In the genomic region with DNA sequence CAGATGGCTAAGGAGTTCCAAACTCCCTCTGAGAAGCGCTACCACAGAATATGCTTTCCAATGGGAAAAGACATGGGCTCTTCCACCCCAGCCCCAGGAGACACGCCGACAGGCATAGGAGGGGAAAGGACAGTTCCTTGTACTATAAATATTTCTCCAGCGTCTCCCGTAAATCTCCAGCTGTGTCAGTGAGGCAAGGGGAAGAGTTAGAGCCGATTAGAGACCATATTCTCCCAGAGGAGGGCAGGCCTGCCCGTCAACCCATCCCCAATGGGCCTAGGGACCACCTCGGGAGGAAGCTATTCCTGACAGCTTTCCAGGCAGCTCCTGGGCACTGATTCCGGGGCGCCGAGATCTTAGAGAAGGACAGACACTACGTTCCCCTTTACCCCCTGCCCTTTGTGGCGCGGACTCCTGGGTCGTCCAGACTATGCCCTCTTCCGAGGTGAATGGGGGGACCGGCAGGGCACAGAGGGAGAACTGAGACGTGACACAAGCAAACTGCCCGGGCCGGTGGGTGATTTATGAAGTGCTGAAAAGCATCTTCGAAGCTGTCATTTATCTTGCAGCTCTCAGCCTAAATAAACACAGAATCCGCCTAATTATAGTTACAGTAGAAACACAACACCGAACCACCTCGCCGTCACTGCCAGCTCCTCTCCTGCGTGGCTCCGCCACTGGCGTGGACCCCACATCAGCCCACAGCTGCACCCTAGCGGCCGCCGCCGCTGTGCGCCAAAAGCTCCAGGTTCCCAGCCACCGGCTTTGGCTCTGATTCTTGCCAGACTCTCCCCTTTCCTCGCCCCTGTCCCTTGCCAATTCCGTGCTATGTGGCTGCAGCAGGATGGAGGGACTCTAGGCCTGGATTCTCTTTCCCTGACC, we compare ENCODE assay signal across 8 mouse cellular contexts. TPM values are rescaled to one million over a fixed set of nuclear protein-coding genes. Genes with fewer than 3 reads are reported as not detected.
DNase-seq lines count a peak whose midpoint lies in the region; ATAC-seq and TF ChIP-seq lines count a peak whose summit lies in the region.

No protein-coding gene starts in this region.

- no peak overlapping the region for H3K27ac ChIP-seq in liver, postnatal 0 days (ENCODE audit: low read depth)
- H3K27ac ChIP-seq in neural tube, embryonic 14.5 days (ENCODE audit: low read depth, low read length), result peak overlapping the region; percentile 53

- whole genome bisulfite sequencing in liver, postnatal 0 days (ENCODE audit: insufficient replicate concordance), result 11% methylated on average over 36 of the region's 36 CpGs
- WGBS in neural tube, embryonic 14.5 days, result 2% methylated on average over 36 of the region's 36 CpGs

- peak; percentile 69 for TF ChIP-seq CTCF in liver, postnatal 0 days (IDR thresholded peaks at IDR 0.05; ENCODE audit: low read depth)

- peak; percentile 6 to 19 for DNase-seq in cerebellum, postnatal 14 days
- DNase-seq in cerebellum, postnatal 36 days, result no peak
- peak; percentile 90 for DNase-seq in embryo, embryonic 11 days
- DNase-seq in heart, adult 18-20 months, result peak; percentile 63 to 72
- peak; percentile 78 for DNase-seq in kidney, adult 11 months
- DNase-seq in liver, postnatal 0 days, result peak; percentile 58
- DNase-seq in testis, postnatal 14 days (ENCODE audit: low spot score), result peak; percentile 46

- TF ChIP-seq EP300 in liver, postnatal 0 days (IDR thresholded peaks at IDR 0.05; ENCODE audit: low read depth), result no peak

- H3K27me3 ChIP-seq in liver, postnatal 0 days (ENCODE audit: insufficient read depth, low read length), result peaks cover 31% of the 10 kb centered on the region
- no peaks in the 10 kb centered on the region for H3K27me3 ChIP-seq in neural tube, embryonic 14.5 days (ENCODE audit: control insufficient read depth, insufficient read depth, low read length)

- H3K4me3 ChIP-seq in liver, postnatal 0 days (ENCODE audit: low read depth, low read length), result no peak overlapping the region
- peak overlapping the region; percentile 3; the same call in 1 of the 2 replicates for H3K4me3 ChIP-seq in neural tube, embryonic 14.5 days (ENCODE audit: low read depth, low read length)

- no peaks in the 10 kb centered on the region for H3K9me3 ChIP-seq in liver, postnatal 0 days (ENCODE audit: low read length)
- no peaks in the 10 kb centered on the region for H3K9me3 ChIP-seq in neural tube, embryonic 14.5 days (ENCODE audit: control insufficient read depth, low read length)

- no peaks in the 10 kb centered on the region for H3K36me3 ChIP-seq in liver, postnatal 0 days (replicated peaks; ENCODE audit: insufficient read depth, low read length)
- H3K36me3 ChIP-seq in neural tube, embryonic 14.5 days (ENCODE audit: control insufficient read depth, insufficient read depth, low read length), result no peaks in the 10 kb centered on the region

- no peak for ATAC-seq in liver, postnatal 0 days
- peak; percentile 91 for ATAC-seq in neural tube, embryonic 14.5 days (ENCODE audit: low read depth)

- no peak overlapping the region; the same call in 1 of the 2 replicates for H3K4me2 ChIP-seq in liver, postnatal 0 days (ENCODE audit: low read depth, low read length)
- peak overlapping the region; percentile 41 for H3K4me2 ChIP-seq in neural tube, embryonic 14.5 days (ENCODE audit: low read depth, low read length)

- no peaks in the 10 kb centered on the region for H3K4me1 ChIP-seq in liver, postnatal 0 days (ENCODE audit: insufficient read depth)
- H3K4me1 ChIP-seq in neural tube, embryonic 14.5 days (ENCODE audit: control insufficient read depth, insufficient read depth, low read length), result peaks cover 5% of the 10 kb centered on the region

- H3K9ac ChIP-seq in liver, postnatal 0 days (replicated peaks), result no peak overlapping the region
- H3K9ac ChIP-seq in neural tube, embryonic 14.5 days (replicated peaks; ENCODE audit: low read depth, low read length), result peak overlapping the region; percentile 29

RNA-seq across cellular contexts. Expression of a gene that starts 41.9 kb away (rescaled TPM):
- total RNA-seq in heart, adult 18-20 months (2021), result not detected
- not detected in 2 replicates for polyA plus RNA-seq in liver, postnatal 0 days (2015; fragmentation: Nextera tagmentation; extraction: Ambion mirVana)
- polyA plus RNA-seq in neural tube, embryonic 14.5 days (2014; fragmentation: Nextera tagmentation; extraction: Ambion mirVana), result 0.62 and 0.96 TPM in 2 replicates

RNA-seq across cellular contexts. Expression of a gene that starts 57.0 kb away (rescaled TPM):
- total RNA-seq in heart, adult 18-20 months (2021), result 1 to 10 TPM in 1 of 2 experiments, not detected in 1; 2.3 TPM
- polyA plus RNA-seq in liver, postnatal 0 days (2015; fragmentation: Nextera tagmentation; extraction: Ambion mirVana), result 0.35 and 0.45 TPM in 2 replicates
- 9.5 and 10.8 TPM in 2 replicates for polyA plus RNA-seq in neural tube, embryonic 14.5 days (2014; fragmentation: Nextera tagmentation; extraction: Ambion mirVana)

RNA-seq across cellular contexts. Expression of a gene that starts 57.1 kb away (rescaled TPM):
- total RNA-seq in heart, adult 18-20 months (2021), result under 1 TPM; 0.46 to 0.62 TPM
- 0.67 and 1.1 TPM in 2 replicates for polyA plus RNA-seq in liver, postnatal 0 days (2015; fragmentation: Nextera tagmentation; extraction: Ambion mirVana)
- polyA plus RNA-seq in neural tube, embryonic 14.5 days (2014; fragmentation: Nextera tagmentation; extraction: Ambion mirVana), result 45.2 and 48.5 TPM in 2 replicates

Comparison
In these comparisons a context has a peak if more than half of its experiments do, and no peak if none do; other contexts are left out.
1. DNase-seq: peak in cerebellum, postnatal 14 days (2 of 2), embryo, embryonic 11 days (single experiment), heart, adult 18-20 months (2 of 2), kidney, adult 11 months (single experiment), liver, postnatal 0 days (single experiment) and testis, postnatal 14 days (single experiment); none in cerebellum, postnatal 36 days (0 of 2).
2. RNA of a gene that starts 57.1 kb away (polyA plus RNA-seq): 45.2 to 48.5 TPM in neural tube, embryonic 14.5 days; 0.67 to 1.1 TPM in liver, postnatal 0 days; every median in the first group is over 10 times any median in the second.